Mouse (Mus musculus) MEL (cell line): Measurements from ENCODE around the gene Traf6. TPM values are rescaled to one million over a fixed set of nuclear protein-coding genes. Genes with fewer than 3 reads are reported as not detected.

Source experiments
- DNase-seq: peaks from one replicate; pipeline ENCODE4 v3.0.0; 2011; ENCODE audit warnings: low read depth, low spot score
- H3K27ac ChIP-seq: 2 replicates; pipeline ENCODE4 v1.5.1; 2012; ENCODE audit warnings: low read depth, mild to moderate bottlenecking, control low read depth, low read length, moderate library complexity; ENCODE audit not compliant: control insufficient read depth
- H3K27me3 ChIP-seq, 2 experiments: fragments of 150-350 bp in 1 of 2; sonication (generic) in 1 of 2; 2 replicates each; pipeline ENCODE4 v1.6.1; 2012; ENCODE audit warnings: low read length in 2 of 2, mild to moderate bottlenecking in 2 of 2, improper control_type of control experiment in 1 of 2, moderate library complexity in 1 of 2; ENCODE audit not compliant: insufficient read depth in 2 of 2, control insufficient read depth in 1 of 2
- H3K36me3 ChIP-seq, 2 experiments: 2 replicates each; pipeline ENCODE4 v1.6.1; 2012 to 2014; ENCODE audit warnings: low read length in 2 of 2, improper control_type of control experiment in 1 of 2, inconsistent platforms in 1 of 2, mild to moderate bottlenecking in 1 of 2; ENCODE audit not compliant: insufficient read depth in 2 of 2, control insufficient read depth in 1 of 2
- H3K4me1 ChIP-seq, 2 experiments: fragments of 150-350 bp in 1 of 2; sonication (generic) in 1 of 2; 2 replicates each; pipeline ENCODE4 v1.6.1; 2012; ENCODE audit warnings: low read length in 2 of 2, improper control_type of control experiment in 1 of 2, mild to moderate bottlenecking in 1 of 2; ENCODE audit not compliant: insufficient read depth in 2 of 2, control insufficient read depth in 1 of 2
- H3K4me3 ChIP-seq, 2 experiments: fragments of 150-350 bp in 1 of 2; sonication (generic) in 1 of 2; 2 replicates each; pipeline ENCODE4 v1.5.1; 2012; ENCODE audit warnings: low read depth in 2 of 2, low read length in 2 of 2, mild to moderate bottlenecking in 2 of 2, moderate library complexity in 2 of 2, control low read depth in 1 of 2, improper control_type of control experiment in 1 of 2; ENCODE audit not compliant: control insufficient read depth in 1 of 2, insufficient read depth in 1 of 2
- H3K79me2 ChIP-seq: 2 replicates; pipeline ENCODE4 v1.6.1; 2012; ENCODE audit warnings: mild to moderate bottlenecking, low read length, moderate library complexity; ENCODE audit not compliant: control insufficient read depth, poor library complexity, insufficient read depth
- H3K9ac ChIP-seq: 2 replicates; pipeline ENCODE4 v1.6.1; 2012; ENCODE audit warnings: low read depth, mild to moderate bottlenecking, control low read depth, low read length, moderate library complexity; ENCODE audit not compliant: control insufficient read depth, poor library complexity, severe bottlenecking
- H3K9me3 ChIP-seq: fragments of 150-350 bp; sonication (generic); replicated peaks from 2 replicates; pipeline ENCODE4 v1.6.1; 2012; ENCODE audit warnings: mild to moderate bottlenecking, low read length, improper control_type of control experiment, moderate library complexity; ENCODE audit not compliant: insufficient read depth
- CHD1 ChIP-seq: IDR thresholded peaks from 2 replicates; pipeline ENCODE4 v1.6.1; 2012; ENCODE audit warnings: low read depth, mild to moderate bottlenecking, inconsistent platforms, low read length, improper control_type of control experiment
- E2F4 ChIP-seq: IDR thresholded peaks from 2 replicates; pipeline ENCODE4 v1.6.1; 2011; ENCODE audit warnings: low read depth, low read length, improper control_type of control experiment, borderline replicate concordance
- ETS1 ChIP-seq: IDR thresholded peaks from 2 replicates; pipeline ENCODE4 v1.6.1; 2012; ENCODE audit warnings: low read depth, mild to moderate bottlenecking, inconsistent platforms, low read length, improper control_type of control experiment, moderate library complexity
- GATA1 ChIP-seq: IDR thresholded peaks from 2 replicates; pipeline ENCODE4 v1.6.1; 2011; ENCODE audit warnings: low read depth, low read length, improper control_type of control experiment
- HCFC1 ChIP-seq: IDR thresholded peaks from 2 replicates; pipeline ENCODE4 v1.6.1; 2012; ENCODE audit warnings: low read depth, mild to moderate bottlenecking, inconsistent platforms, low read length, improper control_type of control experiment, moderate library complexity
- JUND ChIP-seq: IDR thresholded peaks from 2 replicates; pipeline ENCODE4 v1.6.1; 2011; ENCODE audit warnings: low read depth, mild to moderate bottlenecking, improper control_type of control experiment, low read length
- MAFK ChIP-seq: IDR thresholded peaks from 2 replicates; pipeline ENCODE4 v1.6.1; 2011; ENCODE audit warnings: low read depth, mild to moderate bottlenecking, low read length, improper control_type of control experiment, borderline replicate concordance
- MXI1 ChIP-seq: IDR thresholded peaks from 2 replicates; pipeline ENCODE4 v1.6.1; 2011; ENCODE audit warnings: mild to moderate bottlenecking, low read depth, low read length, improper control_type of control experiment
- POLR2AphosphoS2 ChIP-seq: IDR thresholded peaks from 2 replicates; pipeline ENCODE4 v1.6.1; 2011; ENCODE audit warnings: low read length, improper control_type of control experiment
- POLR2AphosphoS5 ChIP-seq: IDR thresholded peaks from 2 replicates; pipeline ENCODE4 v1.6.1; 2012; ENCODE audit warnings: low read depth, borderline replicate concordance, mild to moderate bottlenecking, inconsistent platforms, low read length, moderate library complexity, mixed read lengths
- RAD21 ChIP-seq: IDR thresholded peaks from 2 replicates; pipeline ENCODE4 v1.6.1; 2011; ENCODE audit warnings: mild to moderate bottlenecking, low read depth, low read length, improper control_type of control experiment
- RCOR1 ChIP-seq: IDR thresholded peaks from 2 replicates; pipeline ENCODE4 v1.6.1; 2012; ENCODE audit warnings: low read depth, mild to moderate bottlenecking, inconsistent platforms, low read length, improper control_type of control experiment
- TAL1 ChIP-seq: IDR thresholded peaks from 2 replicates; pipeline ENCODE4 v1.6.1; 2012; ENCODE audit warnings: mild to moderate bottlenecking, inconsistent platforms, low read length, moderate library complexity, mixed read lengths
- TBP ChIP-seq: IDR thresholded peaks from 2 replicates; pipeline ENCODE4 v1.8.0; 2011; ENCODE audit warnings: low read depth, low read length, improper control_type of control experiment
- USF1 ChIP-seq: IDR thresholded peaks from 2 replicates; pipeline ENCODE4 v1.6.1; 2014; ENCODE audit warnings: low read depth, mild to moderate bottlenecking, inconsistent platforms, low read length, improper control_type of control experiment, moderate library complexity
- USF2 ChIP-seq, 2 experiments: IDR thresholded peaks; 2 replicates each; pipeline ENCODE4 v1.6.1; 2011 to 2012; ENCODE audit warnings: improper control_type of control experiment in 2 of 2, low read length in 2 of 2, borderline replicate concordance in 1 of 2, inconsistent platforms in 1 of 2, low read depth in 1 of 2, mild to moderate bottlenecking in 1 of 2; ENCODE audit not compliant: insufficient read depth in 1 of 2
- ZC3H11A ChIP-seq: IDR thresholded peaks from 2 replicates; pipeline ENCODE4 v1.6.1; 2012; ENCODE audit warnings: low read depth, mild to moderate bottlenecking, inconsistent platforms, low read length, improper control_type of control experiment
- ZKSCAN1 ChIP-seq: IDR thresholded peaks from 2 replicates; pipeline ENCODE4 v1.6.1; 2012; ENCODE audit warnings: low read depth, mild to moderate bottlenecking, inconsistent platforms, low read length, improper control_type of control experiment, moderate library complexity
- ZMIZ1 ChIP-seq: IDR thresholded peaks from 2 replicates; pipeline ENCODE4 v1.6.1; 2012; ENCODE audit warnings: low read depth, mild to moderate bottlenecking, inconsistent platforms, low read length, improper control_type of control experiment, moderate library complexity
- polyA plus RNA-seq, 2 experiments: library from polyadenylated mRNA; stranded (reverse) in 1 of 2; unstranded in 1 of 2; fragments of >175 nt in 1 of 2; fragments of >200 nt in 1 of 2; gene quantifications; 2 replicates each; pipeline versions ENCODE4 v1.2.1 to v1.2.4; 2012; ENCODE audit warnings: low replicate concordance in 2 of 2, low read depth in 1 of 2; ENCODE audit not compliant: insufficient read length in 2 of 2, insufficient read depth in 1 of 2, missing spikeins in 1 of 2
- total RNA-seq: library from RNA; depleted of rRNA; stranded (reverse); fragments of 300-350 nt; gene quantifications from 2 replicates; pipeline ENCODE4 v1.2.3, GENCODE M21; 2012

Gene Traf6
- total and polyA plus RNA-seq, 3 experiments, result 11.8 to 18.0 TPM; not detected in 1

- Histone ChIP-seq H3K4me3 (no peak overlapping the region), H3K36me3 (peaks cover 0 to 5% of the 10 kb centered on the region in 2 experiments; a peak in 1 of 4 replicates), H3K4me1 (peaks cover 5 to 14% of the 10 kb centered on the region in 2 experiments; a peak in 3 of 4 replicates), H3K79me2 (no peaks in the 10 kb centered on the region), H3K9ac (no peak overlapping the region), H3K9me3 (no peaks in the 10 kb centered on the region), H3K27me3 (peaks cover 0 to 4% of the 10 kb centered on the region in 2 experiments; a peak in 1 of 4 replicates), H3K27ac (no peak overlapping the region)
- no peak for TF ChIP-seq E2F4
- no peak for TF ChIP-seq MXI1
- no peak for TF ChIP-seq USF1
- TF ChIP-seq HCFC1, result no peak
- no peak for TF ChIP-seq ZMIZ1
- no peak for TF ChIP-seq MAFK
- no peak for TF ChIP-seq GATA1
- no peak for TF ChIP-seq RAD21
- TF ChIP-seq ZC3H11A, result no peak
- no peak for TF ChIP-seq ETS1
- no peak for TF ChIP-seq POLR2AphosphoS2
- TF ChIP-seq TAL1, result no peak
- TF ChIP-seq ZKSCAN1, result no peak
- TF ChIP-seq POLR2AphosphoS5, result no peak
- no peak for DNase-seq
Observed at GRCm38 (mm10) chr2:101729472-101729871, 51.2 kb downstream of the Traf6 start.

- Histone ChIP-seq H3K9me3 (no peaks in the 10 kb centered on the region), H3K9ac (no peak overlapping the region), H3K27me3 (peaks cover 0 to 4% of the 10 kb centered on the region in 2 experiments; a peak in 1 of 4 replicates), H3K4me1 (peaks cover 5 to 14% of the 10 kb centered on the region in 2 experiments; a peak in 3 of 4 replicates), H3K4me3 (no peak overlapping the region), H3K79me2 (no peaks in the 10 kb centered on the region), H3K27ac (no peak overlapping the region), H3K36me3 (peaks cover 0 to 5% of the 10 kb centered on the region in 2 experiments; a peak in 1 of 4 replicates)
- DNase-seq, result peak; percentile 5
- TF ChIP-seq JUND (no peak), RCOR1 (no peak), CHD1 (no peak), E2F4 (no peak), TBP (no peak), USF2 (IDR thresholded peaks at IDR 0.05; ENCODE audit: borderline replicate concordance in 1 of 2, insufficient read depth in 1 of 2, low read depth in 1 of 2, low read length in 2 of 2) (no peak), POLR2AphosphoS2 (no peak)
Observed at GRCm38 (mm10) chr2:101730972-101731371, 52.7 kb downstream of the Traf6 start.
